ENCODE assay signal across 1 mouse cellular context in the genomic region with DNA sequence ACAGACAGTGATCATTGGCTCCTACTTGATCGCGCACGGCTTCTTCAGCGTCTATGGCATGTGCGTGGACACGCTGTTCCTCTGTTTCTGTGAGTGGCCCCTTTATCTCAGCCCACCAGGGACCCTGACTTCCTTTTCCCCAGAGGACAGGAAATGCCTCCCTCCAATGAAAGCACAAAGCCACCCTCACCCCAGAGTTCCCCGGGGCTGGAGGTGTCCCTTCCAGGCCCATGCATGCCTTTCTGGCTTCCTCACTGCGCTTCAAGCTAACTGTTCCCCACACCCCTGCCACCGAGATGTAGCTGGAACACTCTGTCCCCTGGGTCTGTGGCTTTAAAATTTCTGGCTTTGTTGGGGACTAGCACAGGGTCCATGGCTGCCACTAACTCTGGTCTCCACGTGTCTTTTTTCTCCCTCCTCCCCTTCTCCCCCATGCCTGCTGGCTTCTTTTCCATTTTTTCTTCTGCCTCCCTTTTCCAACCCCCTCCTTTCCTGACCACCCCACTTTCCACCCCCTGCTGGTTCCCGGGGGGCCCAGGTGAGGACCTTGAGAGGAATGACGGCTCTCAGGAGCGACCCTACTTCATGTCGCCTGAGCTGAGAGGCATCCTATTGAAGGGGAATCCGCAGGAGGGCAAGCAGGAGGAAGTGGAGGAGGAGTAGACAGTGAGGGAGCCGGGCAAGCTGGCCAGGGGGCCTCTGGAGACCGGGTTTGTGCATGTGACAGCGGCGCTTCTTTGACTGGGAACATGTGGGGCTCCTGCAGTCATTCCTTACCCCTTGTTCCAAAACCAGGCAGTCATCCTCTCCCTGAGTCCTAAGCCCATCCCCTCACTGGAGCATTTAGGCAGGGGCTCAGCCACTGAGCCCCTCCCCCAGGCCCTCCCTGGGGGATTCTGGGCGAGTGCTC.
A peak's percentile ranks its signal among the peaks of the same experiment; 100 is the strongest.
TF ChIP-seq lines count a peak whose summit lies in the region.

No protein-coding gene starts in this region.

TF ChIP-seq in MEL, 35 proteins besides CTCF, POLR2A, EP300 and RAD21:
- TF ChIP-seq TAL1 (IDR thresholded peaks at IDR 0.05; ENCODE audit: low read length) (peak; percentile 99), ZC3H11A (IDR thresholded peaks at IDR 0.05; ENCODE audit: low read depth, low read length) (no peak), MYC (IDR thresholded peaks at IDR 0.05; ENCODE audit: low read depth, low read length) (peak; percentile 100), RCOR1 (IDR thresholded peaks at IDR 0.05; ENCODE audit: low read depth, low read length) (peak; percentile 51; the same call in 1 of the 2 replicates), SIN3A (IDR thresholded peaks at IDR 0.05; ENCODE audit: low read length) (peak; percentile 98), MXI1 (IDR thresholded peaks at IDR 0.05; ENCODE audit: low read depth, low read length) (peak; percentile 98), USF1 (IDR thresholded peaks at IDR 0.05; ENCODE audit: low read depth, low read length) (no peak), E2F4 (IDR thresholded peaks at IDR 0.05; ENCODE audit: borderline replicate concordance, low read depth, low read length) (peak; percentile 75; the same call in 1 of the 2 replicates), BHLHE40 (IDR thresholded peaks at IDR 0.05; ENCODE audit: borderline replicate concordance, low read depth, low read length) (peak; percentile 89; the same call in 1 of the 2 replicates), HCFC1 (IDR thresholded peaks at IDR 0.05; ENCODE audit: low read depth, low read length) (peak; percentile 87), MAZ (IDR thresholded peaks at IDR 0.05; ENCODE audit: low read depth, low read length) (peak; percentile 94), POLR2AphosphoS2 (IDR thresholded peaks at IDR 0.05; ENCODE audit: low read length) (peak; percentile 98), ZMIZ1 (IDR thresholded peaks at IDR 0.05; ENCODE audit: low read depth, low read length) (peak; percentile 98), USF2 (IDR thresholded peaks at IDR 0.05; ENCODE audit: borderline replicate concordance in 1 of 2, insufficient read depth in 1 of 2, low read depth in 1 of 2, low read length in 2 of 2) (no peak), ZKSCAN1 (IDR thresholded peaks at IDR 0.05; ENCODE audit: low read depth, low read length) (0 out of 2 replicates have a peak, but pooled peaks have one; percentile 52), JUND (IDR thresholded peaks at IDR 0.05; ENCODE audit: low read depth, low read length) (no peak), GATA1 (IDR thresholded peaks at IDR 0.05; ENCODE audit: low read depth, low read length) (peak; percentile 98), SMC3 (IDR thresholded peaks at IDR 0.05; ENCODE audit: low read depth, low read length) (peak; percentile 25), MEF2A (IDR thresholded peaks at IDR 0.05; ENCODE audit: extremely low read depth, insufficient replicate concordance, low read depth, low read length, poor library complexity, severe bottlenecking) (peak; percentile 48; the same call in 1 of the 2 replicates), NRF1 (IDR thresholded peaks at IDR 0.05; ENCODE audit: insufficient read depth, low read depth, low read length, poor library complexity, severe bottlenecking) (0 out of 2 replicates have a peak, but pooled peaks have one; percentile 9), UBTF (IDR thresholded peaks at IDR 0.05; ENCODE audit: borderline replicate concordance, insufficient read depth, low read depth, low read length) (no peak), KAT2A (conservative IDR thresholded peaks at IDR 0.05; ENCODE audit: low read depth, low read length) (peak; percentile 61), MAFK (IDR thresholded peaks at IDR 0.05; ENCODE audit: borderline replicate concordance, low read depth, low read length) (no peak), CHD1 (IDR thresholded peaks at IDR 0.05; ENCODE audit: low read depth, low read length) (peak; percentile 22), MYB (IDR thresholded peaks at IDR 0.05; ENCODE audit: low read depth, low read length) (peak; percentile 52; the same call in 1 of the 2 replicates), ZNF384 (IDR thresholded peaks at IDR 0.05; ENCODE audit: low read depth, low read length) (no peak; the same call in none of the 2 replicates), ELF1 (IDR thresholded peaks at IDR 0.05; ENCODE audit: low read depth, low read length) (peak; percentile 93), TBP (IDR thresholded peaks at IDR 0.05; ENCODE audit: low read depth, low read length) (peak; percentile 98), CHD2 (IDR thresholded peaks at IDR 0.05; ENCODE audit: low read length) (no peak; the same call in 1 of the 2 replicates), TCF12 (IDR thresholded peaks at IDR 0.05; ENCODE audit: low read depth, low read length) (peak; percentile 93), GABPA (IDR thresholded peaks at IDR 0.05; ENCODE audit: low read depth, low read length) (0 out of 2 replicates have a peak, but pooled peaks have one; percentile 50), NELFE (IDR thresholded peaks at IDR 0.05; ENCODE audit: low read depth, low read length) (peak; percentile 99), POLR2AphosphoS5 (IDR thresholded peaks at IDR 0.05; ENCODE audit: borderline replicate concordance, low read depth, low read length) (peak; percentile 95; the same call in 1 of the 2 replicates), MAX (IDR thresholded peaks at IDR 0.05; ENCODE audit: low read length) (peak; percentile 98), ETS1 (IDR thresholded peaks at IDR 0.05; ENCODE audit: low read depth, low read length) (peak; percentile 87)
